Mouse (Mus musculus): ENCODE measurements at regions not wholly inside any gene's neighbourhood (a gene's known extent, or its start where the extent isn't known, plus 50 kb on each side); places are given as distances from the start of the nearest gene placed in this dataset.
A peak's percentile ranks its signal among the peaks of the same experiment; 100 is the strongest.

DNA sequence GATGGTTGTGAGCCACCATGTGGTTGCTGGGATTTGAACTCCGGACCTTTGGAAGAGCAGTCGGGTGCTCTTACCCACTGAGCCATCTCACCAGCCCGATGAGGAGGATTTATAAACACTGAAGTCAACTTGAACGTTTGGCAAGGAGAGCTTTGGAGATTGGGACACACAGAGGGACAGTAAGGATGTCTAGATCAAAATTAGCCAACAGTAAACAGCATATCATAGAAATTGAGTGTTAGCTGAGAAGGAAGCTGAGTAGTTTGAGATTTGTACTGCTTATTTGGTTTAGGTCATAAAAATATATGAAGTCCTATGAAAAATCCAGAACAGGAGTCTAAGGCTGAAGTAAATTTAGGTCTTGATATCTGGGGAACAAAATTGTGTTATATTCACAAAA, 786.9 kb upstream of the Zeb2 start:
- H3K4me3 ChIP-seq (replicated peaks; ENCODE audit: low read length), result no peak overlapping the region
- WGBS, result 95% methylated on average over 4 of the region's 4 CpGs
- no peak for ATAC-seq
- H3K9me3 ChIP-seq (ENCODE audit: control insufficient read depth, low read length), result no peaks in the 10 kb centered on the region
- H3K27me3 ChIP-seq (replicated peaks; ENCODE audit: control insufficient read depth, insufficient read depth, low read length), result no peaks in the 10 kb centered on the region
- no peak overlapping the region for H3K9ac ChIP-seq (replicated peaks; ENCODE audit: low read depth, low read length)
- no peaks in the 10 kb centered on the region for H3K4me1 ChIP-seq (replicated peaks; ENCODE audit: control insufficient read depth, insufficient read depth, low read length)
- no peak overlapping the region for H3K4me2 ChIP-seq (ENCODE audit: low read length)
- no peak overlapping the region for H3K27ac ChIP-seq (ENCODE audit: low read length)
- no peaks in the 10 kb centered on the region for H3K36me3 ChIP-seq (ENCODE audit: control insufficient read depth, insufficient read depth)

DNA sequence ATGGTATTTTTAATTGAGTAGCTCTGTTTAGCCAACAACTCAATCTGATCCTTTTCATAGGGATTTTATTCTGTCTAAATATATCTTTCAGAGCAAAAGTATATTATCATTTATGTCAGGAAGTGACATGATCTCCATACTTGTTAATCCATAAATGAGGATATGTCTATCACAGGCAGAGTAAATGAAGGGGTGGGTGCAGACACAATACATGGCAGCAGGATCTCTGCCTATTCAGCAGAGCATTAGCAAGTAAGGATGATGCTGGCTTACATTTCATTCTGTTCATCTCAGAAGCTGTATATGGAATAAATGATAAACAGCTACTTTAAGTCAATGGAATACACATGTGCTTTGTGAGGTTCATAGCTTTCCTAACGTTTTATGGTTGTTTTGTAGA, 786.2 kb upstream of the Zeb2 start:
- 79% methylated on average over 1 of the region's 1 CpGs for WGBS
- Histone ChIP-seq H3K27ac (ENCODE audit: low read length) (no peak overlapping the region), H3K4me3 (replicated peaks; ENCODE audit: low read length) (no peak overlapping the region), H3K9me3 (ENCODE audit: control insufficient read depth, low read length) (no peaks in the 10 kb centered on the region), H3K4me2 (ENCODE audit: low read length) (no peak overlapping the region), H3K9ac (replicated peaks; ENCODE audit: low read depth, low read length) (no peak overlapping the region), H3K27me3 (replicated peaks; ENCODE audit: control insufficient read depth, insufficient read depth, low read length) (no peaks in the 10 kb centered on the region), H3K4me1 (replicated peaks; ENCODE audit: control insufficient read depth, insufficient read depth, low read length) (no peaks in the 10 kb centered on the region), H3K36me3 (ENCODE audit: control insufficient read depth, insufficient read depth) (no peaks in the 10 kb centered on the region)
- peak; percentile 92 for ATAC-seq

DNA sequence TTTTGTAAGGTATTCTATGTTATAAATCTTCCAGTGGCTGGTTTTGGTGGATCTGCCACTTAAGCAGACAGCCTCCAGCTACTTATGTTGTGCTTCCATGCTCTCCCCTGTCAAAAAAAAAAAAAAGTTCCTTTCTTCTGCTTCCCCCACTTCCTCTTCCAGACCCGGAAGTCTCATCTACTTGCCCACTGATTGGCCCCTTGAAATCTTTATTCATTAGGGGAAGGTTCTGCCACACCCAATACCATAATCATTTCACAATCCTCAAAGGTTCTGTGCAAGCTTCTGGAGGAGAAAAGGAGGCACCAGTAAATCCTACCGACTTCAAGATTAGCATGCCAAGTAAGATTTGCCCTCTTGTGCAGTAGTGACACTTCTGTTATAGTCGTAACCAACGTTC, 784.7 kb upstream of the Zeb2 start:
- H3K4me3 ChIP-seq (replicated peaks; ENCODE audit: low read length), result no peak overlapping the region
- H3K4me1 ChIP-seq (replicated peaks; ENCODE audit: control insufficient read depth, insufficient read depth, low read length), result no peaks in the 10 kb centered on the region
- H3K4me2 ChIP-seq (ENCODE audit: low read length), result no peak overlapping the region
- H3K9ac ChIP-seq (replicated peaks; ENCODE audit: low read depth, low read length), result no peak overlapping the region
- no peaks in the 10 kb centered on the region for H3K27me3 ChIP-seq (replicated peaks; ENCODE audit: control insufficient read depth, insufficient read depth, low read length)
- ATAC-seq, result no peak
- H3K36me3 ChIP-seq (ENCODE audit: control insufficient read depth, insufficient read depth), result no peaks in the 10 kb centered on the region
- WGBS, result 92% methylated on average over 4 of the region's 4 CpGs
- no peaks in the 10 kb centered on the region for H3K9me3 ChIP-seq (ENCODE audit: control insufficient read depth, low read length)
- H3K27ac ChIP-seq (ENCODE audit: low read length), result no peak overlapping the region

DNA sequence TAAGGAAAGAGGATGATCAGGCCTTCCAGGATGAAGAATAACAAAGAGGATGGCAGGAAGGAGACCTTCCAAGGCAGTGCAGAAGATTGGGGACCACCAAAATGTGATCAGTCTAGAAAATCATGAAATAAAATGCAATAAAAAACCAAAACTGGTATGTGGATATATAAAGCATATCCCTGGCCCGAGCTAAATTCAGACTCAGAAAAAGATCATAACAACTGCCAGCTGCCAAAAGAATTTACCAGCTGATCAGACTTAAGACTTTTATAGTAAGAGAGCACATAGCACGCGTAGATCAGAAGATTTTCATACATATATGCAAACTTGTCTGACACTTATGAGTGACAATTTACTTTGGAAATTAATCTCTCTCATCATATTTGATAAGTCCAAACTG, 767.5 kb upstream of the Zeb2 start:
- Histone ChIP-seq H3K4me1 (replicated peaks; ENCODE audit: control insufficient read depth, insufficient read depth, low read length) (no peaks in the 10 kb centered on the region), H3K27ac (ENCODE audit: low read length) (no peak overlapping the region), H3K27me3 (replicated peaks; ENCODE audit: control insufficient read depth, insufficient read depth, low read length) (no peaks in the 10 kb centered on the region), H3K9ac (replicated peaks; ENCODE audit: low read depth, low read length) (no peak overlapping the region), H3K36me3 (ENCODE audit: control insufficient read depth, insufficient read depth) (no peaks in the 10 kb centered on the region), H3K9me3 (ENCODE audit: control insufficient read depth, low read length) (no peaks in the 10 kb centered on the region), H3K4me3 (replicated peaks; ENCODE audit: low read length) (no peak overlapping the region), H3K4me2 (ENCODE audit: low read length) (no peak overlapping the region)
- 81% methylated on average over 3 of the region's 3 CpGs for WGBS
- no peak for ATAC-seq

DNA sequence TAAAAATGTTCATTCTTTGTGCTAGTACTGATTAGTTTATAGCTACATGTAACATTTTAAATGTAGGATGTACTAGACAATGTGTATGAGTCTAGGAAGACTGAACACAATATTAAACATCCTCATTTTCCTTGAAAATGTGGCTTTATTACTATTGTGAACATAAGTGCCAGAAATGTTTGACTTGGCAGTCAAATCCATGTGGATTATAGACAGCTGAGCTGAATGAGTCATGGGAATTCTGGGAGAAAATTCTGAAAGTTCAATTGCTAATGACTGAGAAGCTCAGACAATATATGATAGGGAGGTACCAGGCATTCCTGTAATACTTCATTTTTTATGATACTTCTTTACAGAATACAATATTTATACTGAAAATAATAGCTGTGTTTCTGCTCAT, 761.5 kb upstream of the Zeb2 start:
- Histone ChIP-seq H3K4me1 (replicated peaks; ENCODE audit: control insufficient read depth, insufficient read depth, low read length) (no peaks in the 10 kb centered on the region), H3K9ac (replicated peaks; ENCODE audit: low read depth, low read length) (no peak overlapping the region), H3K4me3 (replicated peaks; ENCODE audit: low read length) (no peak overlapping the region), H3K27ac (ENCODE audit: low read length) (no peak overlapping the region), H3K9me3 (ENCODE audit: control insufficient read depth, low read length) (no peaks in the 10 kb centered on the region), H3K4me2 (ENCODE audit: low read length) (no peak overlapping the region), H3K36me3 (ENCODE audit: control insufficient read depth, insufficient read depth) (no peaks in the 10 kb centered on the region), H3K27me3 (replicated peaks; ENCODE audit: control insufficient read depth, insufficient read depth, low read length) (no peaks in the 10 kb centered on the region)
- no peak for ATAC-seq

DNA sequence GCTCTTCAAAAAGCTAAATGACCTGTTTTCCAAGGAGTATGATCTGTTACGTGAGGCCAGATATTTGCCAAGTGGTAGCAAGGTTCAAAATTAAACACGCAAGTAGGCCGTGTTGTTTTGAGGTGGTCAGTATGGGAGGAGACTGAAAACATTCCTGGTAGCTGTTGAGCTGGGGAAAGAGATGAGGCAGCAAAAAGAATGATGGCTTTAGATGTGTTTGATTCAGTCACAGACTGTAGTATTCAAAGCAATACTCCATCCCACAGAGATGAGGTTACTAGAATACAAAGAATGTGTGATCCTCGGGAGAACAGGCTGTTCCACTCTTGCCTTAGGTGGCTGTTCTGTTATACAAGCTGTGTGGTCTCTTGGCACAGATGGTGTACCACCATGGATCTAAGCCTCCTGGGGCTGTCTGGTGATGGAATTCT, 742.7 kb upstream of the Zeb2 start:
- no peak overlapping the region for H3K9ac ChIP-seq (replicated peaks; ENCODE audit: low read depth, low read length)
- H3K27me3 ChIP-seq (replicated peaks; ENCODE audit: control insufficient read depth, insufficient read depth, low read length), result no peaks in the 10 kb centered on the region
- no peaks in the 10 kb centered on the region for H3K4me1 ChIP-seq (replicated peaks; ENCODE audit: control insufficient read depth, insufficient read depth, low read length)
- H3K4me2 ChIP-seq (ENCODE audit: low read length), result no peak overlapping the region
- H3K36me3 ChIP-seq (ENCODE audit: control insufficient read depth, insufficient read depth), result no peaks in the 10 kb centered on the region
- 60% methylated on average over 4 of the region's 4 CpGs for WGBS
- H3K9me3 ChIP-seq (ENCODE audit: control insufficient read depth, low read length), result no peaks in the 10 kb centered on the region
- no peak overlapping the region for H3K4me3 ChIP-seq (replicated peaks; ENCODE audit: low read length)
- ATAC-seq, result no peak
- no peak overlapping the region for H3K27ac ChIP-seq (ENCODE audit: low read length)

DNA sequence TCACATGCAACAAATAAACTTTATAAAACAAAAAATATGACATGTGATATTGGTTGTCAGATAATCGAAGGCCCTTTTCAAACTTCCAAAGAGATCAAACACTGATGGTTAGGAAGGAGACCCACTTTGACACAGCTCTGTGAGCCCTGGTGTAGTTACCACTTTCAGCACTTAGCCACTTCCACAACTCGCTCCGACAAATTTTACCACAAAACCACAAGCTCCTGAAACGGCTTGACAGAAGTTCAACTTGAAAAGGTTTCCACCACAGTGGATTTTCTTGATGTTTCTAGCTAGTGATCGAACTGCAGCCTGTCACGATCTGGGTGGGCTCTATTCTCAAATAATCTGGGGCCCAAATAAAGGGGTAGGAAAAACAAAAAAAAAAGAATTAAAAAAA, 742.2 kb upstream of the Zeb2 start:
- H3K27me3 ChIP-seq (replicated peaks; ENCODE audit: control insufficient read depth, insufficient read depth, low read length), result no peaks in the 10 kb centered on the region
- no peak overlapping the region for H3K4me2 ChIP-seq (ENCODE audit: low read length)
- no peak overlapping the region for H3K27ac ChIP-seq (ENCODE audit: low read length)
- WGBS, result 83% methylated on average over 6 of the region's 6 CpGs
- H3K4me1 ChIP-seq (replicated peaks; ENCODE audit: control insufficient read depth, insufficient read depth, low read length), result no peaks in the 10 kb centered on the region
- no peaks in the 10 kb centered on the region for H3K36me3 ChIP-seq (ENCODE audit: control insufficient read depth, insufficient read depth)
- H3K4me3 ChIP-seq (replicated peaks; ENCODE audit: low read length), result no peak overlapping the region
- no peak for ATAC-seq
- H3K9me3 ChIP-seq (ENCODE audit: control insufficient read depth, low read length), result no peaks in the 10 kb centered on the region
- H3K9ac ChIP-seq (replicated peaks; ENCODE audit: low read depth, low read length), result no peak overlapping the region

DNA sequence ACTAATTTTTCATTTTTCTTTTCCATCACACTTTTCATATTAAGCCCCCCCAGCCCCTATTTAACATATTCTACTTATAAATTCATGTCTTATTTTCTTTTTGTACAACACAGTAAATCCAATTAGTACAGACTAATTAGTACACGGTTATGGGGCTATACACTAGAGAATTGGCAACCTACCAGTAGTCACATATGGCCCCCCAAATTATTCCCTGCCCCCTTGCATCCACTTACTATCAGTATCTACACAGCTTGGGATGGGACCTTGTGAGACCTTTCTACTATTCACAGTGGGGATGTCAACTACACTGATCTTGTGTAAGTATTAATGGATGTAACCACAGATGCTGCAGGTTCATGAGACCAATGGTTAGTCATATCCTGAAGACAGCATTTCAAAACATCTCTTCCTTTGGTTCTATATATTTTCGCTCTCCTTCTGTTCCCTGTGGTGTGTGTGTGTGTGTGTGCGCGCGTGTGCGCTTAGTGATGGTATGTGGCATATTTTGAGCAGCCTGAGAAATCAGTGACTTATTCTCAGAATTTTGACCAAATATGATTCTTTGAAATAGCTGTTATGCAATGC, 732.9 kb upstream of the Zeb2 start:
- Histone ChIP-seq H3K27me3 (replicated peaks; ENCODE audit: control insufficient read depth, insufficient read depth, low read length) (no peaks in the 10 kb centered on the region), H3K36me3 (ENCODE audit: control insufficient read depth, insufficient read depth) (no peaks in the 10 kb centered on the region), H3K9me3 (ENCODE audit: control insufficient read depth, low read length) (no peaks in the 10 kb centered on the region), H3K4me3 (replicated peaks; ENCODE audit: low read length) (no peak overlapping the region), H3K27ac (ENCODE audit: low read length) (no peak overlapping the region), H3K4me2 (ENCODE audit: low read length) (no peak overlapping the region), H3K4me1 (replicated peaks; ENCODE audit: control insufficient read depth, insufficient read depth, low read length) (no peaks in the 10 kb centered on the region), H3K9ac (replicated peaks; ENCODE audit: low read depth, low read length) (no peak overlapping the region)
- peak; percentile 58 for ATAC-seq
- WGBS, result 73% methylated on average over 6 of the region's 6 CpGs

DNA sequence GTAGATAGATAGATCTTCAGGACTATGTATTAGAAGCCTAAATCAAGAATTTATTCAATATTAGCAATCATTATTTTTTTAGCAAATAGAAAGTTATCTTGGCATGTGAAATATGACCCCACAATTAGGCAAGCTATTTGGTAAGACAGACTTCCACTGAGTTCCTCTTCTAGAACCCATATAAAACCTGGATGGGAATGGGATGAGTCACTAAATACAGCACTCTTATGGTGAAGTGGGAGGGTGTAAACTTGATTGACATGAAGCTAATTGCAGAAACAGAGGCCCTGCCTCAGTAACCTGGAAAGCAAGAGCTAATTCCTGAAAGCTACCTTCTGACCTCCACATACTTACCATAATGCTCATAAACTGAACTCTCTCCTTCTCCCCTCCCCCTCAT, 723.2 kb upstream of the Zeb2 start:
- no peak overlapping the region for H3K27ac ChIP-seq (ENCODE audit: low read length)
- no peak overlapping the region for H3K9ac ChIP-seq (replicated peaks; ENCODE audit: low read depth, low read length)
- ATAC-seq, result no peak
- no peaks in the 10 kb centered on the region for H3K36me3 ChIP-seq (ENCODE audit: control insufficient read depth, insufficient read depth)
- H3K4me1 ChIP-seq (replicated peaks; ENCODE audit: control insufficient read depth, insufficient read depth, low read length), result no peaks in the 10 kb centered on the region
- H3K9me3 ChIP-seq (ENCODE audit: control insufficient read depth, low read length), result no peaks in the 10 kb centered on the region
- no peak overlapping the region for H3K4me2 ChIP-seq (ENCODE audit: low read length)
- H3K4me3 ChIP-seq (replicated peaks; ENCODE audit: low read length), result no peak overlapping the region
- H3K27me3 ChIP-seq (replicated peaks; ENCODE audit: control insufficient read depth, insufficient read depth, low read length), result no peaks in the 10 kb centered on the region

DNA sequence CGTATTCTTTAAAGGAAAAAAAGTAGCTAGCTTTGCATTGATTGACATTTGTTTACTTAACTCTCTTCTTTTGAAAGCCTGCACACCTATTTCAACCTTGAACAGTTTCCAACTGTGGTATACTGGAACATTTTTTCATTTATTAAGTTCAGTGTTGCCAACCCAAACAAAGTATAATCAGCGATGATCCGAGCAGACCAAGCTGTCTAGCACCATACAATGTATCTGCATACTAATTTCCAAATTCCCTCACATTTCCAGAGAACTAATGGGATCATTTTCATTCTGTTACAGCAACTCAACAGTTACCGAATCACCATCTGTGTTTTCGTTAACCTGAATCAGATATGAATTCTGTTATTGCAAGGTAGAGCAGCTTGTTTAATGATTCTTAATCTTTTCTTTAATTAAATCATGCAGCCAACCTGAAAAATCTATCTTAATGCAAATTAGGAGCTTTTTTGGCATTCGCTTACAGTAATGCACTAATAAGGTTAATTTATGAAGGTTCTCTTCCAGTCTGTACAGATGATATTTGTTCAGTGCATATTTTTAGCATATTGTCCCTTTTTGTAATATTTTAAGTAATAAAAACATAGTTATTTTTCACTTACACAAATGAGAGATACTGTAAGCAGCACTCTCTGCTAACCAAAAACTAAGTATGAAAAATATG, 719.5 kb upstream of the Zeb2 start:
- no peaks in the 10 kb centered on the region for H3K36me3 ChIP-seq (ENCODE audit: control insufficient read depth, insufficient read depth)
- ATAC-seq, result peak; percentile 92
- H3K27ac ChIP-seq (ENCODE audit: low read length), result no peak overlapping the region
- no peaks in the 10 kb centered on the region for H3K4me1 ChIP-seq (replicated peaks; ENCODE audit: control insufficient read depth, insufficient read depth, low read length)
- H3K4me3 ChIP-seq (replicated peaks; ENCODE audit: low read length), result no peak overlapping the region
- 35% methylated on average over 6 of the region's 6 CpGs for WGBS
- no peak overlapping the region for H3K9ac ChIP-seq (replicated peaks; ENCODE audit: low read depth, low read length)
- no peaks in the 10 kb centered on the region for H3K9me3 ChIP-seq (ENCODE audit: control insufficient read depth, low read length)
- H3K4me2 ChIP-seq (ENCODE audit: low read length), result no peak overlapping the region
- no peaks in the 10 kb centered on the region for H3K27me3 ChIP-seq (replicated peaks; ENCODE audit: control insufficient read depth, insufficient read depth, low read length)
